Mouse (Mus musculus) MEL-GATA-1-ER (cell line): ENCODE data around the gene Elp6.
"Not testable (repeated sequence)": the region's sequence is repeated elsewhere in the genome, so short reads cannot be mapped to it uniquely, and the experiment has no call there.

Experiments used
- DNase-seq: peaks from one replicate; pipeline ENCODE4 v3.0.0-alpha.2; 2012; ENCODE audit warnings: low read depth; ENCODE audit errors: extremely low read depth

The Elp6 gene

GRCm38 (mm10) chr9:110315904-110316303, 10.9 kb downstream of the Elp6 start:
- DNase-seq, result no peak

GRCm38 (mm10) chr9:110316503-110316902, 11.5 kb downstream of the Elp6 start:
- no peak for DNase-seq

DNA sequence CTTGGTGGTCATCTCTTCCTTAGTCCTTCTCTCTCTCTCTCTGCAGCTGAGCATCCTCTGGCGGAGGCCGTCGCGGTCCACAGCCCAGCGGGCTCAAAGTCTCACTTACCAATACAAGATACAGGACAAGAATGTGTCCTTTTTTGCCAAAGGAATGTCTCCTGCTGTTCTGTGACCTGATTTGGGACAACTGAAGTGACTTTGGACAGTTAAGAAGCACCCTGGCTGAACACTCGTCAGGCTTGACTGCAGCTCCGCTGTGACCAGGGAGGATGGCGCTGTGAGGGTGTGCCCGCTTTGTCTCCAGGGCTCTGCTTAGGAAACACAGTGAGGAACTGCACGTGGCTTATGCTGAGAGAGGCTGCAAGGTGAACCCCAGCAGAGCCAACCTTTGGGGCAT, 15.8 kb downstream of the Elp6 start:
- no peak for DNase-seq

DNA sequence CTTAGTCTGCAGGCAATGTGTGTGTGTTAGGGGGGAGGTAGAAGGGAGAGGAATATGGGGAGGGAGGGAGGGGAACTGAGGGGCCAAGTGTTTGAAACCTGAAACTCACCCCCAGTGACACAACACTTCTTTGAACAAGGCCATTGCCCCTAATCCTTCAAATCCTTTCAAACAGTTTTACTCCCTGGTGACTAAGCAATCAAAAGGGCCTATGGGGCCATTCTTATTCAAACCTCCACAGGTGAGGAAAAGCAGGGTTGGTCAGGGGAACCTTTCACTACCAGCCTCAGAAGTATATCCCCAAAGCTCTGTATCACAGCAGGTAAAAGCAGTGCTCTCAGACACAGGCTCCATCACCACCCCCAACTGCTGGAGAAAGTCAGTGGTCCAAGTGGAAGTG, 18.0 kb downstream of the Elp6 start:
- DNase-seq, result no peak

GRCm38 (mm10) chr9:110324181-110324580, 19.2 kb downstream of the Elp6 start:
- no peak for DNase-seq

DNA sequence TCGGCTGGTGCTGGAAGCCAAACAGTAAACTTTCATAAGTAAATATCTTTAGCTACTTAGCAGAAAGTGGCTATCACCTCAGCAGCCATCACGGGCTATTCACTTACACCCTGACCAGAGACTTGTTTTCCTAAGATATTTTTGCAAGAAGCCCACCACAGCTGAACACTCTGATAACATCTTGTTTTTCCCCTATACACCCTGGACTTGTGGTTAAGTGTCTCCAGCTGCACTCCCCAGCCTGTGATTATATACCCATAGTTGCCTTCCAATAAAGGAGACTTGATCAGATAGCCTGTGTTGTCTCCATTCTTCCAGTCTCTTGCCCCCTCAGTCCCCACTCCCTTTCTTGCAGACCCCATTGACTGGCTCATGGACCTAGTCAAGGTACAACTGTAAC, 23.2 kb downstream of the Elp6 start:
- DNase-seq, result no peak

DNA sequence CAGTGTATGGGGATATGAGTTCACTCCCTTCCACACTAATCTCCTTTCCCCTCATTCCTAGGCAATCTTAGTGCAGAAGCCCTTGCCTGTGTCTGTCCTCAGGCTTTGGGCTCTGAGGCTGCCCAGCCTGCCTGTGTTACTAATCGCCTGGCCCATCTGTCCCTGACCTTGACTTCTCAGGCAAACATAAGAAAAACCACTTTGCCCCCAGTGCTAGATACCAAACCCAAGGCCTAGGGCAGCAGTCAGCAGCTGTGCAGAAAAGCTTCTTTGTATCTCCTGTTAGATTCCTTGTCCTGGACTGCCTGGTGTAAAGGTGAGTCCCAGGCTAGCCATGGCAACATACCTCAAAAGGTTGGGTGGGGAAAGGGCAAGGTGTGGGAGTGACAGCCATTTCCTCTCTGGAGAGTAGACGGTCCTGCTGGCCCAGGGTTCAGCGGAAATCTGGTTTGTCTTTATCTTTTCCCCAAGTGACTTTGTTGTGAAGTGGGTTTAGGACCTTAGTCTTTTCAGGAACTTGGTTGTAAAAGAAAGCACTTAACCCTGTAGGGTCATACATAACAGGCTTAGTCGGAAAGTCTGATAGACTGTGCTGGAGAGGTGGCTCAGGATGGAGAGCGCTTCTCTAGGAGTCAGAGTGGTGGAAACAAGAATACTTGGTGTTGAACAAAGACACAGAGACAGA, 24.1 kb downstream of the Elp6 start:
- DNase-seq, result no peak

DNA sequence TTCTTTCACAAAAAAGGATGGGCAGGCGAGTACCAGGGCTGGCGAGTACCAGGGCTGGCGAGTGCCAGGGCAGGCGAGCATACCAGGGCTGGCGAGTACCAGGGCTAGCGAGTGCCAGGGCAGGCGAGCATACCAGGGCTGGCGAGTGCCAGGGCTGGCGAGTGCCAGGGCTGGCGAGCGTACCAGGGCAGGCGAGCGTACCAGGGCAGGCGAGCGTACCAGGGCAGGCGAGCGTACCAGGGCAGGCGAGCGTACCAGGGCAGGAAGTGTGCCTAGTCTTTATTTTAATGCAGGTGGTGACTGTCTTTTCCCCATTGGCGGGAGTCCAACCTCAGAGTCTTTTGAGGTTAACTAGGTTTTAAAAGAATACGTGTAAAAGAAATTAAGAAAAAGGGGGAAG, 24.7 kb downstream of the Elp6 start:
- no peak for DNase-seq

DNA sequence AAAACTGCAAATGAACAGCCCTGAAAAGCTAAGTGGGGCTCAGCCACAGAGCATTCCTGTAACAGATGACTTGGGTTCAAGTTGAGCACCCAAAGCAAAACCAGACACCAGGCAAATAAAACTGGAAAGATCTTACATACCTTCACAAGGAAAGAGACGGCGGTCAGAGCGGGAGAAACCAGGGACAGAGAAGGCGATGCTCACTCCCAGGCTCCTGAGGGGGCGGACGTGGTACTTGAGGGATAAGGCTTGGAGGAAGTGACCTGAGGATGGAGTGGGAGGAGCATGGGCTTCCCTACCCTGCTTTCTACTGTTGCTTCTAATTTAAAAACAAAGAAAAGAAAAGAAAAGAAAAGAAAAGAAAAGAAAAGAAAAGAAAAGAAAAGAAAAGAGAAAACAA, 25.4 kb downstream of the Elp6 start:
- DNase-seq, result no peak

GRCm38 (mm10) chr9:110330913-110331312, 25.9 kb downstream of the Elp6 start:
- DNase-seq, result not testable (repeated sequence)

DNA sequence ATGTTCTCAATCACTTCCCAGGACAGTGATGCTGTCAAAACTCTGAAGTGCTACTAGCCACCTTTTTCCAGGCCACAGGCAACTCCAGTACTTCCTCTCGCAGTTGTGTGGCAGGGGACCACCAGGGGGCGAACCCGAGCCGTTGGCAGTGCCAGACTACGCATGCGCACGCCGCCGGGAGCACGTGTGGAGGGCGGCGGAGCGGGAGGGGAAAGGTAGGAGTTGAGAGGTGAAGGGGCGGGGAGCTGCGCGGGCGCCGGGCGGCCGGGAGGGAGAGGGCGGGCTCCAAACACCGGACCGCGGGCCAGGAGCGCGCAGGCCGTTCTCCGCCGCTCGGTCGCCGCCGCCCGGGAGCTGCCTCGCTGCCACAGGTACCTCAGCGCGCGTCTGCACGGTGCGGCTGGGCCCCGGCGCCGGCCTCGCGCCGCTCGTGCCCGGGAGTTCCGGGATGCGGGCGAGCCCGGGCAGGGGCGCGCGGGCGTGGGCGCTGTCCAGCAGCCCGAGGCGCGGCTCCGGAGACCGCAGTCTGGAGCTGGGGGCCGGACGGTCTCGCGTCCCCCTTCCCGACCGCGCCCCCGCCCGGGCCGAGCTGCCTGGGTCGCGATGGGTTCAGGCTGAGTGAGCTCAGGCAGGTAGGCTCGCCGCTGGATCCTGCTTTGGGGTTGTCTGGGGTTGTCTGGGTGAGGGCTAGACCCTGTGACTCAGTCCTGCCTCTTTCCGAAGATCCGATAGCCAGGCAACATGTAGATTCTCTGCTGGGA, 28.3 kb downstream of the Elp6 start, which contains the start of gene Scap:
Scap (plus strand) TSS at position 154 of the 761 bp plus-strand sequence.
- peak; percentile 78 for DNase-seq

DNA sequence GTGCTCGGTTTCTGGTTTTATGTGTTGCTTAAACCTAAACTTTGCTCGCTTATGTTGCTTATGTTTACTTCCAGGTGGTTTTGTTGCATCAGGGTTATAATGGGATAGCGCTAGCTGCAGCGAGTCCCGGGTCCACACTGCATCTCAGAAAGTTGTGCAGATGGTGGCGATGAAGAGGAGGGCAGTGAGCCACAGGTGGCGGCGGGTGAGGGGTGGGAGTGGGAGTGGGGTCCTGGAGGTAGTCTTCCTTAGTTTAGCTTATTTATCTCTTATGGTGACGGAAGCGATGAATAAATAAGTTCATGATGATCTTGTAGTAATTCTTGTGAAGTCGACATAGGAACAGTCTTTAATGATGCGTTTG, 28.9 kb downstream of the Elp6 start:
- no peak for DNase-seq

DNA sequence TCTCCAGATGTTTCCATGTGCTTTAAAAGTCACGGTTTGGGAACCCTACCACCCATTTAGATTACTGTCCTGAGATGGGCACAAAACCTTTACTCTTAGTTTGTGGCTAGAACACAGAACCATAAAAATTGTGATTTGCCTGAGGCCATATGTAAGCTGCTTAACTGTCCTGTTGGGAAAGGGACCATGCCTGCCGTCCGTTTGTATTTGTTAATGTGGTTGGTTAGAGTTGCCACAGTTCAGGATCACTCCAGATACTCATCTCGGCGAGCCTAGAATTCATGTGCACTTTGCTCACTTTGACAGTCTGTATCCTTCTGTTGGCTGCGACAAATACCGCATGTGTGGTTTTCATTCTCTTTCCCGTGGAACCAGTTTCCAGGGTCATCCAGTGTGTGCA, 29.9 kb downstream of the Elp6 start:
- no peak for DNase-seq

GRCm38 (mm10) chr9:110340037-110340750, 35.2 kb downstream of the Elp6 start:
- DNase-seq, result no peak

GRCm38 (mm10) chr9:110342008-110342407, 37.0 kb downstream of the Elp6 start:
- no peak for DNase-seq

- no peak for DNase-seq
These were observed 38.8 kb downstream of the Elp6 start for GRCm38 (mm10) chr9:110343805-110344204.

DNA sequence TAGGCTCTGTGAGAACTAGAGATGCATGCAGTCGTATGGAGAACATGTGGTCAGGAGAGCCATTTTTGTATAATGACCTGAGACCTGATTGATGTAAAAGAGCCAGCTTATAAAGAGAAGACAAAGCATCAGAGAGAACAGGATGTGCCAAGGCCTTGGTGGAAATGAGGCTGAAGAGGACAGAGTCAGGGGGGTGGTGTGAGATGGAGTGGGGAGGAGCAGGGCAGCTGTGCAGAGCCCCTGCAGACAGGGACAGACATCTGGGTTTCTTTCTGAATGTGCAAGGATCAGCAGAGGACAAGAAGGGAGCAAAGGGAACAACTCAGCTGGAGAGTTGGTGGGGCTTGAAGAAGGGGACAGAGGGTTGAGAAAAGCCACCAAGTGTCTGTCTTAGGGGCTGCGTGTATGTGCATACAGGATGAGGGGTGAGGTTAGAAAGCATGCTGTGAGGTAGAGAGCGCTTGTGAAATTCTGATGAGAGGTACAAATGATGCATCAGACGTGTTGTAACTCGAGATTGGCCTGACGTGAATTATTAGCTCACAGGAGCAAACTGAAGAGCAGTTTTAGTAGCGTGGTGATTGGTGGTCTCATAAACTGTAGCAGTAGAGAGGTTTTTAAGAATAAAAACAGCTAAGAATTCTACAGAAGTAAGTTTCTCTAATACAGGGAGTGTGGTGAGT, 40.2 kb downstream of the Elp6 start:
- DNase-seq, result no peak

DNA sequence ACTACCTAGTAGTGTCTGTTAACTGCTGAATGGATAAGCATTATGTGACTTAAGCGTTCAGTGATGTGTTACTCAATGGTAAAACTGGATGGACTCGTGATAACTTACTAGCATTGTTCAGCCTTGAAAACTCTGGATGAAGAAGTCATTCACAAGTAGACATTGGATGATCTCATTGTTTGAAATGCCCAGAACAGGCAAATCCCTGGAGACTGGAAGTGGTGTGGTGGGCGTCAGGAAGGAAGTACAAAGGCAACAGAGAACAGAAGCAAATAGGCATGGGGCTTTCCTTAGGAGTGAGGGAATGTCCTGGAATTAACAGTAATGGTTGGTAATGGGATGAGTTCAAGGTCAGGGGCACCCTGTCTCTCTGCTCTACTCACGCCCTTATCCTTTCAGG, 43.9 kb downstream of the Elp6 start:
- DNase-seq, result no peak

GRCm38 (mm10) chr9:110350188-110350587, 45.2 kb downstream of the Elp6 start:
- DNase-seq, result no peak

GRCm38 (mm10) chr9:110350612-110351011, 45.6 kb downstream of the Elp6 start:
- DNase-seq, result no peak

DNA sequence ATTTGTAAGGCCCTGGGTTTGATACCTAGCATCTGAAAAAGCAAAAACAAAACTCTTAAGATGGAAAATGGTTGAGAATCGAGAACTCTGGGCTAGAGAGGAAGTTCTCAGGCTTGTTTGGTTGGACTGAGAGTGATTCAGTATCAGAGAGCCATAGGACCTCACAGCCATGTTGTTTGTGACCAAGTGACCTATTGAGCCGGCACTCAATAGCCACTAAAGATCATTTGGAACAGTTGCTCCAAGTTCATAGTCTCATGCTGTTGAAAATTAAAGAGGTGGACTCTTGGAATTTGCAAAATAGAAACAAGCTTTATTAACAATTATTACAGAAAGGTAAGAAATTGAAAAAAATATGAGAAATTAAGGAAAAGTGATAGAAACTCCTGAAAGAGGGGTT, 46.4 kb downstream of the Elp6 start:
- DNase-seq, result no peak
